In the genomic region with DNA sequence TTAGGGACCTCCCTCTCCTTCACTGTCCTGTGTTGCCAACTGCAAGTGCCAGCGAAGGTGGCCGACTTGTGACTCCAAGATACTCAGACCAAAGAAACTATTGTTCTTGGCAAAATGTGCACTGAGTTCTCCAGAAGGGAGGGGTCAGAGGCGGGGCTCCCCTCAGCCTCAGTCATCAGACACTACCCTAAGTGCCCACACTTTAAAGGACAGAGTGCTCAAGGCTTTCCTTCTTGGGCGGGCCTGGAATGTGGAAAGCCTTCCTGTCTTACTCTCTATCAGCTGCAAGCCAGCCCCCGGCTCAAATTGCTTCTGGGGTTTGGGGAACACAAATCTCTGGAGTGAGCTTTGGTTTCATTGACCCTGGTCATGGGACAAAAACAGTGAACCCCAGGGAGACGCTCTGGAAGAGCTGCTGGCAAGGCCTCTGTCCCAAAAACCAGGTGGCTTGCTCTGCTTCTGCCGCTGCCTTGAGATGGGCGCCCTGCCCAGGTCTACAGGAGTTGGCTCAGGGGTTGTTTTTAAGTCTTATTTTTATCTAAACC, we compare ENCODE assay signal across 8 mouse cellular contexts. TPM values are rescaled to one million over a fixed set of nuclear protein-coding genes. Genes with fewer than 3 reads are reported as not detected.
DNase-seq lines count a peak whose midpoint lies in the region; ATAC-seq and TF ChIP-seq lines count a peak whose summit lies in the region.
"Had no signal": no experiment of that assay in that cellular context is flagged by ENCODE, and none has a peak within 500 bp of the region (broad histone marks: within the 10 kb centered on the region; RNA-seq: fewer than 3 reads in every experiment).

No protein-coding gene starts in this region.

- DNase-seq in ovary, postnatal 36 days (ENCODE audit: low spot score): peak; percentile 44
- DNase-seq in ovary, postnatal 10 days (ENCODE audit: low spot score): no peak
- peak; percentile 92 for DNase-seq in gastrocnemius, adult 2 months
- DNase-seq in midbrain, embryonic 14.5 days: no peak
- DNase-seq in layer of hippocampus, postnatal 36 days: no peak
- no peak for DNase-seq in left cerebral cortex, adult 11 months (ENCODE audit: low spot score)

- intact Hi-C loops in gastrocnemius, adult 2 months (cut with DNase I): no loop called here

- no peak for TF ChIP-seq CTCF in gastrocnemius, adult 2 months (IDR thresholded peaks at IDR 0.05)

- H3K4me1 ChIP-seq in kidney, embryonic 16.5 days (ENCODE audit: insufficient read depth, low read length): no peaks in the 10 kb centered on the region
- H3K4me1 ChIP-seq in midbrain, embryonic 14.5 days (ENCODE audit: control insufficient read depth, insufficient read depth, low read length): no peaks in the 10 kb centered on the region
- H3K4me1 ChIP-seq: neural tube, embryonic 12.5 days had no signal

- no peak overlapping the region for H3K9ac ChIP-seq in kidney, embryonic 16.5 days (replicated peaks; ENCODE audit: low read length)
- no peak overlapping the region for H3K9ac ChIP-seq in midbrain, embryonic 14.5 days (replicated peaks; ENCODE audit: low read length)
- H3K9ac ChIP-seq: neural tube, embryonic 12.5 days had no signal

- peaks cover 69% of the 10 kb centered on the region for H3K36me3 ChIP-seq in kidney, embryonic 16.5 days (ENCODE audit: insufficient read depth, low read length)
- H3K36me3 ChIP-seq in midbrain, embryonic 14.5 days (ENCODE audit: control insufficient read depth, insufficient read depth, low read length): peaks cover 72% of the 10 kb centered on the region

- H3K9me3 ChIP-seq in kidney, embryonic 16.5 days (ENCODE audit: low read length): no peaks in the 10 kb centered on the region
- H3K9me3 ChIP-seq in midbrain, embryonic 14.5 days (ENCODE audit: control insufficient read depth, low read length): no peaks in the 10 kb centered on the region
- H3K9me3 ChIP-seq: neural tube, embryonic 12.5 days had no signal

- H3K4me2 ChIP-seq in kidney, embryonic 16.5 days (replicated peaks; ENCODE audit: low read depth, low read length): no peak overlapping the region
- no peak overlapping the region for H3K4me2 ChIP-seq in midbrain, embryonic 14.5 days (ENCODE audit: low read length)
- H3K4me2 ChIP-seq: neural tube, embryonic 12.5 days had no signal

- H3K4me3 ChIP-seq in gastrocnemius, adult 2 months: peak overlapping the region; percentile 5; the same call in 1 of the 2 replicates
- H3K4me3 ChIP-seq in kidney, embryonic 16.5 days (ENCODE audit: low read length): no peak overlapping the region
- H3K4me3 ChIP-seq in midbrain, embryonic 14.5 days (replicated peaks; ENCODE audit: low read depth, low read length): no peak overlapping the region
- H3K4me3 ChIP-seq: neural tube, embryonic 12.5 days had no signal

- 67% methylated on average over 8 of the region's 8 CpGs for WGBS in kidney, embryonic 16.5 days
- 91% methylated on average over 8 of the region's 8 CpGs for WGBS in midbrain, embryonic 14.5 days

- peak overlapping the region; percentile 90 for H3K27ac ChIP-seq in gastrocnemius, adult 2 months
- 0 out of 2 replicates have a peak overlapping the region, but pooled peaks have one; percentile 14 for H3K27ac ChIP-seq in kidney, embryonic 16.5 days (ENCODE audit: low read length)
- no peak overlapping the region for H3K27ac ChIP-seq in midbrain, embryonic 14.5 days (replicated peaks; ENCODE audit: low read depth, low read length)
- H3K27ac ChIP-seq: neural tube, embryonic 12.5 days had no signal

- ATAC-seq in kidney, embryonic 16.5 days (ENCODE audit: low FRiP score, low TSS enrichment): no peak
- no peak for ATAC-seq in midbrain, embryonic 14.5 days (ENCODE audit: low FRiP score, low TSS enrichment)

- H3K27me3 ChIP-seq in kidney, embryonic 16.5 days (ENCODE audit: insufficient read depth, low read length): no peaks in the 10 kb centered on the region
- H3K27me3 ChIP-seq in midbrain, embryonic 14.5 days (ENCODE audit: control insufficient read depth, insufficient read depth, low read length): no peaks in the 10 kb centered on the region
- H3K27me3 ChIP-seq: neural tube, embryonic 12.5 days had no signal

RNA-seq across cellular contexts. Expression of gene Plcd3, which starts 33.9 kb away (rescaled TPM):
- total RNA-seq in gastrocnemius, adult 2 months (2021): 1 to 10 TPM; 4.6 to 5.9 TPM
- 8.2 and 8.7 TPM in 2 replicates for polyA plus RNA-seq in kidney, embryonic 16.5 days (2015; fragmentation: Nextera tagmentation; extraction: Ambion mirVana)
- 0.92 and 1.8 TPM in 2 replicates for polyA plus RNA-seq in midbrain, embryonic 14.5 days (2014; fragmentation: Nextera tagmentation; extraction: Ambion mirVana)
- total RNA-seq in layer of hippocampus, postnatal 36 days (2021): 1 to 10 TPM; 9.5 TPM

RNA-seq across cellular contexts. Expression of gene Acbd4, which starts 34.0 kb away (rescaled TPM):
- 10 to 100 TPM; 24.2 to 28.6 TPM for total RNA-seq in gastrocnemius, adult 2 months (2021)
- polyA plus RNA-seq in kidney, embryonic 16.5 days (2015; fragmentation: Nextera tagmentation; extraction: Ambion mirVana): 28.7 and 29.9 TPM in 2 replicates
- polyA plus RNA-seq in midbrain, embryonic 14.5 days (2014; fragmentation: Nextera tagmentation; extraction: Ambion mirVana): 8.0 and 8.4 TPM in 2 replicates
- total RNA-seq in layer of hippocampus, postnatal 36 days (2021): 10 to 100 TPM; 76.4 to 86.1 TPM

RNA-seq across cellular contexts. Expression of gene Dcakd, which starts 39.4 kb away (rescaled TPM):
- 10 to 100 TPM; 12.4 to 25.8 TPM for total RNA-seq in gastrocnemius, adult 2 months (2021)
- 161 and 201 TPM in 2 replicates for polyA plus RNA-seq in kidney, embryonic 16.5 days (2015; fragmentation: Nextera tagmentation; extraction: Ambion mirVana)
- polyA plus RNA-seq in midbrain, embryonic 14.5 days (2014; fragmentation: Nextera tagmentation; extraction: Ambion mirVana): 183 and 209 TPM in 2 replicates
- total RNA-seq in layer of hippocampus, postnatal 36 days (2021): 10 to 100 TPM; 88.9 to 96.1 TPM

RNA-seq across cellular contexts. Expression of gene Nmt1, which starts 39.5 kb away (rescaled TPM):
- 10 to 100 TPM; 43.8 to 51.9 TPM for total RNA-seq in gastrocnemius, adult 2 months (2021)
- 50.7 and 51.9 TPM in 2 replicates for polyA plus RNA-seq in kidney, embryonic 16.5 days (2015; fragmentation: Nextera tagmentation; extraction: Ambion mirVana)
- polyA plus RNA-seq in midbrain, embryonic 14.5 days (2014; fragmentation: Nextera tagmentation; extraction: Ambion mirVana): 30.7 and 38.0 TPM in 2 replicates
- total RNA-seq in layer of hippocampus, postnatal 36 days (2021): 100 to 1,000 TPM; 165 to 167 TPM

RNA-seq across cellular contexts. Expression of gene Hexim1, which starts 48.5 kb away (rescaled TPM):
- 10 to 100 TPM; 18.6 to 21.8 TPM for total RNA-seq in gastrocnemius, adult 2 months (2021)
- 5.5 and 6.6 TPM in 2 replicates for polyA plus RNA-seq in kidney, embryonic 16.5 days (2015; fragmentation: Nextera tagmentation; extraction: Ambion mirVana)
- polyA plus RNA-seq in midbrain, embryonic 14.5 days (2014; fragmentation: Nextera tagmentation; extraction: Ambion mirVana): 3.9 and 5.9 TPM in 2 replicates
- 10 to 100 TPM; 52.7 to 56.1 TPM for total RNA-seq in layer of hippocampus, postnatal 36 days (2021)

Comparison
In these comparisons a context has a peak if more than half of its experiments do, and no peak if none do; other contexts are left out.
1. DNase-seq: peak in ovary, postnatal 36 days (single experiment) and gastrocnemius, adult 2 months (single experiment); none in ovary, postnatal 10 days (single experiment), midbrain, embryonic 14.5 days (single experiment), layer of hippocampus, postnatal 36 days (0 of 2) and left cerebral cortex, adult 11 months (single experiment).